Mouse (Mus musculus) forebrain, embryonic 13.5 days (tissue): ENCODE data around the gene Slc25a15. TPM values are rescaled to one million over a fixed set of nuclear protein-coding genes. Genes with fewer than 3 reads are reported as not detected.

Experiments used
- ATAC-seq: fragments of 200-750 bp; cut with Nextera tagmentation; 2 replicates; pipeline ENCODE4 v1.8.0; 2017
- H3K27ac ChIP-seq: fragments of 300-500 bp; sonication (generic); 2 replicates; pipeline ENCODE4 v1.5.1; 2015; ENCODE audit warnings: inconsistent platforms, mild to moderate bottlenecking, moderate library complexity
- H3K27me3 ChIP-seq: fragments of 300-500 bp; sonication (generic); 2 replicates; pipeline ENCODE4 v1.6.1; 2015; ENCODE audit warnings: mild to moderate bottlenecking, inconsistent platforms
- H3K36me3 ChIP-seq: fragments of 300-500 bp; sonication (generic); 2 replicates; pipeline ENCODE4 v1.6.1; 2015; ENCODE audit warnings: mild to moderate bottlenecking, inconsistent platforms; ENCODE audit not compliant: poor library complexity, severe bottlenecking
- H3K4me1 ChIP-seq: fragments of 300-500 bp; sonication (generic); 2 replicates; pipeline ENCODE4 v1.6.1; 2015; ENCODE audit warnings: inconsistent platforms
- H3K4me2 ChIP-seq: fragments of 300-500 bp; sonication (generic); 2 replicates; pipeline ENCODE4 v1.6.1; 2015; ENCODE audit warnings: inconsistent platforms, mild to moderate bottlenecking, moderate library complexity
- H3K4me3 ChIP-seq: fragments of 300-500 bp; sonication (generic); 2 replicates; pipeline ENCODE4 v1.5.1; 2015; ENCODE audit warnings: mild to moderate bottlenecking, inconsistent platforms
- H3K9ac ChIP-seq: fragments of 300-500 bp; sonication (generic); 2 replicates; pipeline ENCODE4 v1.6.1; 2015; ENCODE audit warnings: mild to moderate bottlenecking, inconsistent platforms
- H3K9me3 ChIP-seq: fragments of 300-500 bp; sonication (generic); replicated peaks from 2 replicates; pipeline ENCODE4 v1.6.1; 2016; ENCODE audit warnings: inconsistent platforms
- WGBS: fragments of 180-500 bp; shearing (Covaris S2); methylation state at CpG from one replicate; pipeline ENCODE4 v1.1.7; 2015; 5-methylcytosine and 5-hydroxymethylcytosine counted together
- polyA plus RNA-seq: library from polyadenylated mRNA; unstranded; fragments of >200 nt; fragmentation: Nextera tagmentation; extraction: Ambion mirVana; gene quantifications from 2 replicates; pipeline ENCODE4 v1.2.1, GENCODE M21; 2015

Slc25a15 gene
- polyA plus RNA-seq = 9.4 and 11.8 TPM in 2 replicates

- H3K36me3 ChIP-seq = no peaks in the 10 kb centered on the region
- peak within 1 kb of the TSS; percentile 71 for H3K4me3 ChIP-seq
- no peaks in the 10 kb centered on the region for H3K27me3 ChIP-seq
- ATAC-seq = peak; percentile 94
- H3K27ac ChIP-seq = peak within 1 kb of the TSS; percentile 51
- peak within 1 kb of the TSS; percentile 77 for H3K9ac ChIP-seq
- peak within 1 kb of the TSS; percentile 78 for H3K4me2 ChIP-seq
- H3K4me1 ChIP-seq = peaks cover 11% of the 10 kb centered on the region; the same call in 1 of the 2 replicates
- under 1% methylated on average over 42 of the region's 77 CpGs for WGBS
- no peaks in the 10 kb centered on the region for H3K9me3 ChIP-seq
These were observed at the start of gene Slc25a15 for GRCm38 (mm10) chr8:22398142-22398951. TSS of gene Slc25a15 (minus strand) at chr8:22398597.

- Histone ChIP-seq H3K4me3 (peak overlapping the region; percentile 77), H3K36me3 (peaks cover 15% of the 10 kb centered on the region), H3K4me1 (peaks cover 14% of the 10 kb centered on the region), H3K27me3 (no peaks in the 10 kb centered on the region), H3K9ac (peak overlapping the region; percentile 91), H3K4me2 (peak overlapping the region; percentile 85), H3K27ac (no peak overlapping the region), H3K9me3 (no peaks in the 10 kb centered on the region)
- 27% methylated on average over 8 of the region's 8 CpGs for WGBS
- ATAC-seq = no peak
These were observed 13.6 kb upstream of the Slc25a15 start for GRCm38 (mm10) chr8:22411971-22412370.

- H3K9ac ChIP-seq = peak within 1 kb of the TSS; percentile 91
- peak; percentile 96 for ATAC-seq
- peak within 1 kb of the TSS; percentile 77 for H3K4me3 ChIP-seq
- peak within 1 kb of the TSS; percentile 71 for H3K27ac ChIP-seq
- 0% methylated on average over 25 of the region's 25 CpGs for WGBS
- no peaks in the 10 kb centered on the region for H3K9me3 ChIP-seq
- no peaks in the 10 kb centered on the region for H3K27me3 ChIP-seq
- peaks cover 9% of the 10 kb centered on the region for H3K36me3 ChIP-seq
- H3K4me1 ChIP-seq = peaks cover 14% of the 10 kb centered on the region
- peak within 1 kb of the TSS; percentile 85 for H3K4me2 ChIP-seq
These were observed 12.9 kb upstream of the Slc25a15 start, which contains the start of gene Mrps31 for GRCm38 (mm10) chr8:22411282-22411702. TSS of gene Mrps31 (plus strand) at chr8:22411361.

DNA sequence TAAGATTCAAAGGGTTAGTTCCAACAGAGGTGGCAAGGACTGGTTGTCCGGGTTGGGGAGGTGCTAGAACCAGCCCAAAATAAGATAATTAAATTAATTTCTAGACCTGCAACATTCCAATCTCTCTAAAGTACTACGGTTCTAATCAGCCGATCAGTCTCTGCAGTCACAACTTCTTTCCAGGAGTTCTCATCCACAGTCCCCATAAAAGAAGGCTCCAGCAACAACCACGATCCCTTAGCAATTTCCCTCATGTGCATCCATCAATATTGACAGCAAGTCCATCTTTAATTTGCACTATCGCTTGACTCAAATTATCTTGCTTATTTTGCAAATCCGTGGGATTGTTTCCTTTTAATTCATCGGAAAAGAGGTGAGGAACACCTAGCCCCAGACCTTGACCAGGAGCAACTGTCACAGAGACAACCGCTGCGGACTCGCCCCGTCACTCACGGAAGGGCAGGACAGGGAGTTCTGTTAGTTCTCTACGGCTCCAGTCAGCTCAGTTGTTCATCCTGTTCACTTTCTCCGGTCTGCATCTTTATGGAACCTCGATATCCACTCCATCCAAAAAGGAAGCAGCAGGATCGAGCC, 12.4 kb upstream of the Slc25a15 start:
- Histone ChIP-seq H3K36me3 (peaks cover 4% of the 10 kb centered on the region; the same call in 1 of the 2 replicates), H3K9ac (peak overlapping the region; percentile 91), H3K4me2 (peak overlapping the region; percentile 85), H3K9me3 (no peaks in the 10 kb centered on the region), H3K4me3 (peak overlapping the region; percentile 77), H3K27ac (peak overlapping the region; percentile 16; the same call in 1 of the 2 replicates), H3K4me1 (peaks cover 14% of the 10 kb centered on the region), H3K27me3 (no peaks in the 10 kb centered on the region)
- ATAC-seq = peak; percentile 39; the same call in 1 of the 2 replicates
- 18% methylated on average over 16 of the region's 16 CpGs for WGBS

- Histone ChIP-seq H3K27me3 (no peaks in the 10 kb centered on the region), H3K4me2 (no peak overlapping the region), H3K9ac (no peak overlapping the region), H3K36me3 (no peaks in the 10 kb centered on the region), H3K4me1 (0 out of 2 replicates have a peak, but pooled peaks cover 3% of the 10 kb centered on the region), H3K27ac (no peak overlapping the region), H3K4me3 (no peak overlapping the region), H3K9me3 (no peaks in the 10 kb centered on the region)
- WGBS = 79% methylated on average over 6 of the region's 6 CpGs
- ATAC-seq = no peak
These were observed 7.3 kb upstream of the Slc25a15 start for GRCm38 (mm10) chr8:22405733-22406132.

DNA sequence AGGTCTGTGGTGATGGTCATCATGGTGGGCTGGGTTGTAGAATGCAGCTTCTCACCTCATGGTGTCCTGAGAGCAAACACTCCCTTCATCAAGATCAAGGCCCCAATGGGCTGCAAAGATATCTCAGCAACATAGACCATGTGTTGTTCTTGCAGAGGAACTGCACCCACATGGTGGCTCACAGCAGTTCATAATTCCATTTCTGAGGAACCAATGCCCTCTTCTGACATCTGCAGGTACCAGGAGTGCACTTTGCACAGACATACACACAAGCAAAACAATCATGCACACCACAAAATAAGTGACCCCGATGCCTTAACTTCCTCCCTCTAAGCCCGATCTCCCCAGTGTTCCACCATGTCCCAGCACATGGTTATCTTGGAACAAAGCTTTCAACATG, 4.8 kb upstream of the Slc25a15 start:
- WGBS = 92% methylated on average over 2 of the region's 2 CpGs
- no peaks in the 10 kb centered on the region for H3K9me3 ChIP-seq
- H3K4me1 ChIP-seq = 0 out of 2 replicates have a peak, but pooled peaks cover 6% of the 10 kb centered on the region
- no peak overlapping the region for H3K4me3 ChIP-seq
- H3K36me3 ChIP-seq = no peaks in the 10 kb centered on the region
- H3K27ac ChIP-seq = no peak overlapping the region
- ATAC-seq = no peak
- H3K4me2 ChIP-seq = no peak overlapping the region
- no peaks in the 10 kb centered on the region for H3K27me3 ChIP-seq
- no peak overlapping the region for H3K9ac ChIP-seq

DNA sequence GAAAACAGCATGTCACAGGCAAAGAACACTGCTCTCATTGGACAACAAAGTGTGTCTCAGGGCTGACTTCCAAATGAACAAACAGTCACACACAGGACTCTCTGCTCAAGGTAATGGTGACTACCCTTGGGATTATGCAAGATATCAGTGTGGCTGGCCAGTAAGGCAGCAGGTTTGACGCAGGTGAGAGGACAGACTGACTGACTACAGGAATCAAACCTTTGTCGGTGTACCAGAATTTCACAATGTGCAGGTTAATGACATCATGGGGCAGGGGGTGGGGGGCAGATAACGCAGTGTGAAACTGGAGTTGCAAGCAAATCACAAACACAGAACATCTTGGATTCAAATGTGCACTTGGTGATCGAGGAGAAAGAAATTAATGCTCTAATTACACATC, 2.2 kb upstream of the Slc25a15 start:
- H3K27me3 ChIP-seq = no peaks in the 10 kb centered on the region
- H3K36me3 ChIP-seq = no peaks in the 10 kb centered on the region
- ATAC-seq = no peak
- H3K9me3 ChIP-seq = no peaks in the 10 kb centered on the region
- H3K4me1 ChIP-seq = peaks cover 11% of the 10 kb centered on the region; the same call in 1 of the 2 replicates
- no peak overlapping the region for H3K4me3 ChIP-seq
- no peak overlapping the region for H3K27ac ChIP-seq
- no peak overlapping the region for H3K4me2 ChIP-seq
- no peak overlapping the region for H3K9ac ChIP-seq
- 91% methylated on average over 4 of the region's 4 CpGs for WGBS

GRCm38 (mm10) chr8:22399285-22399880, 986 bp upstream of the Slc25a15 start:
- Histone ChIP-seq H3K9ac (no peak overlapping the region), H3K36me3 (no peaks in the 10 kb centered on the region), H3K4me3 (0 out of 2 replicates have a peak overlapping the region, but pooled peaks have one; percentile 71), H3K27me3 (no peaks in the 10 kb centered on the region), H3K27ac (no peak overlapping the region), H3K9me3 (no peaks in the 10 kb centered on the region), H3K4me2 (peak overlapping the region; percentile 78), H3K4me1 (peaks cover 11% of the 10 kb centered on the region; the same call in 1 of the 2 replicates)
- WGBS = 91% methylated on average over 8 of the region's 8 CpGs
- ATAC-seq = no peak

DNA sequence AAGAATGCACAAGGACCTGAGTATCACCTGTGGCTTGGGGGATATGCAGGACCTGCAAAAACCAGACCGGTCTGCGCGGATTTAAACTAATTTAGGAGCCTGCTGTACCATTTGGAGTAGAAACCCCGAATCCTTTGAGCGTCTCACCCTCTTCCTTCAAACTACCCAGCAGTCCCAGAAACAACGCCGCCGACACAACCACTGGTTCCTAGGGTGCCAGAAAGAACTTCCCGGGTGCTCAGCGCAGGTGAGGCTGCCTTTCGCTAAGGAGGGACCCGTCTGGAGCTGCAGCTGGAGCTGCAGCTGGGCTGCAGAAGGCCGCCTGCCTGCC, 621 bp downstream of the Slc25a15 start:
- no peaks in the 10 kb centered on the region for H3K27me3 ChIP-seq
- ATAC-seq = no peak
- H3K27ac ChIP-seq = peak overlapping the region; percentile 51
- H3K4me3 ChIP-seq = peak overlapping the region; percentile 71
- 1% methylated on average over 13 of the region's 13 CpGs for WGBS
- H3K4me1 ChIP-seq = peaks cover 11% of the 10 kb centered on the region; the same call in 1 of the 2 replicates
- H3K9me3 ChIP-seq = no peaks in the 10 kb centered on the region
- H3K36me3 ChIP-seq = no peaks in the 10 kb centered on the region
- H3K9ac ChIP-seq = peak overlapping the region; percentile 77
- peak overlapping the region; percentile 78 for H3K4me2 ChIP-seq

DNA sequence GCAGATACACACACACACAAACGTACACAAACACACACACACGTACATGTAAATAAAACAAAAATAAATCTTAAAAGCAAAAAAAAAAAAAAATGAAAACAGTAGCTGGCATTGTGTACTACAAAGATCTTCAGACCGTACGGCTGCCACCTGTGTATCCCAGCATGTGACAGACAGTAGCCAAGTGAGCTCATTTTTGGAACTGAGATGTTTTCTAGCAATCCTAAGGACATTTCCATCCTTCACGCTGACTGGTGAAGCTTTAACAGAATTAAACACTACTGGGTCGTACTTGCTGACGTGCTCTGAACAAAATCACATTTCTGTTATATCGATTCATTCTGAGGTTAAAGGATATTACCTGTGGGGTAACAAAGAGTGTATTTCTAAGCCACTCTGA, 3.1 kb downstream of the Slc25a15 start:
- Histone ChIP-seq H3K4me2 (no peak overlapping the region), H3K27ac (no peak overlapping the region), H3K36me3 (peaks cover 8% of the 10 kb centered on the region; the same call in 1 of the 2 replicates), H3K9ac (no peak overlapping the region), H3K27me3 (no peaks in the 10 kb centered on the region), H3K4me3 (no peak overlapping the region), H3K4me1 (peaks cover 11% of the 10 kb centered on the region; the same call in 1 of the 2 replicates), H3K9me3 (no peaks in the 10 kb centered on the region)
- 93% methylated on average over 8 of the region's 8 CpGs for WGBS
- ATAC-seq = no peak

- H3K27ac ChIP-seq = no peak overlapping the region
- H3K9me3 ChIP-seq = no peaks in the 10 kb centered on the region
- 95% methylated on average over 4 of the region's 4 CpGs for WGBS
- no peak for ATAC-seq
- no peak overlapping the region for H3K4me2 ChIP-seq
- no peak overlapping the region for H3K4me3 ChIP-seq
- no peaks in the 10 kb centered on the region for H3K27me3 ChIP-seq
- peaks cover 13% of the 10 kb centered on the region for H3K36me3 ChIP-seq
- peaks cover 11% of the 10 kb centered on the region; the same call in 1 of the 2 replicates for H3K4me1 ChIP-seq
- no peak overlapping the region for H3K9ac ChIP-seq
These were observed 3.9 kb downstream of the Slc25a15 start for GRCm38 (mm10) chr8:22394471-22394870.
